Mouse (Mus musculus) embryonic facial prominence, embryonic 11.5 days (tissue): Measurements from ENCODE around the gene Akap2. TPM values are rescaled to one million over a fixed set of nuclear protein-coding genes. Genes with fewer than 3 reads are reported as not detected.

Source experiments
- ATAC-seq: fragments of 200-750 bp; cut with Nextera tagmentation; replicated peaks from 2 replicates; pipeline ENCODE4 v1.8.0; 2017; ENCODE audit warnings: low read depth; ENCODE audit not compliant: insufficient number of reproducible peaks, low FRiP score, low TSS enrichment
- DNase-seq: peaks from one replicate; pipeline ENCODE4 v3.0.0-alpha.2; 2015; ENCODE audit warnings: low spot score
- H3K27ac ChIP-seq: fragments of 300-500 bp; sonication (generic); replicated peaks from 2 replicates; pipeline ENCODE4 v1.5.1; 2014; ENCODE audit warnings: mild to moderate bottlenecking, low read depth, low read length, control low read depth
- H3K27me3 ChIP-seq: fragments of 300-500 bp; sonication (generic); 2 replicates; pipeline ENCODE4 v1.6.1; 2014; ENCODE audit warnings: mild to moderate bottlenecking, low read length, moderate library complexity, mixed read lengths; ENCODE audit not compliant: control insufficient read depth, insufficient read depth
- H3K36me3 ChIP-seq: fragments of 300-500 bp; sonication (generic); replicated peaks from 2 replicates; pipeline ENCODE4 v1.6.1; 2014; ENCODE audit warnings: low read depth, mild to moderate bottlenecking, low read length, moderate library complexity, mixed read lengths; ENCODE audit not compliant: control insufficient read depth, insufficient read depth
- H3K4me1 ChIP-seq: fragments of 300-500 bp; sonication (generic); 2 replicates; pipeline ENCODE4 v1.6.1; 2014; ENCODE audit warnings: low read length, mixed read lengths; ENCODE audit not compliant: control insufficient read depth, insufficient read depth
- H3K4me2 ChIP-seq: fragments of 300-500 bp; sonication (generic); 2 replicates; pipeline ENCODE4 v1.6.1; 2014; ENCODE audit warnings: low read depth, mild to moderate bottlenecking, control low read depth, low read length, moderate library complexity
- H3K4me3 ChIP-seq: fragments of 300-500 bp; sonication (generic); 2 replicates; pipeline ENCODE4 v1.5.1; 2014; ENCODE audit warnings: low read depth, low read length, control low read depth
- H3K9ac ChIP-seq: fragments of 300-500 bp; sonication (generic); replicated peaks from 2 replicates; pipeline ENCODE4 v1.6.1; 2014; ENCODE audit warnings: mild to moderate bottlenecking, control low read depth, low read length
- H3K9me3 ChIP-seq: fragments of 300-500 bp; sonication (generic); replicated peaks from 2 replicates; pipeline ENCODE4 v1.6.1; 2016; ENCODE audit warnings: mild to moderate bottlenecking, low read length, inconsistent platforms, mixed read lengths; ENCODE audit not compliant: control insufficient read depth
- WGBS: fragments of 180-500 bp; shearing (Covaris S2); extraction: QIAGEN DNeasy Blood & Tissue Kit; methylation state at CpG from one replicate; pipeline ENCODE4 v1.1.7; 2014; 5-methylcytosine and 5-hydroxymethylcytosine counted together
- polyA plus RNA-seq: library from polyadenylated mRNA; unstranded; fragments of >200 nt; fragmentation: Nextera tagmentation; extraction: Ambion mirVana; gene quantifications from 2 replicates; pipeline ENCODE4 v1.2.1, GENCODE M21; 2014

Gene Akap2
- polyA plus RNA-seq, 1 experiment from 2014 or later: 24.0 TPM

DNA sequence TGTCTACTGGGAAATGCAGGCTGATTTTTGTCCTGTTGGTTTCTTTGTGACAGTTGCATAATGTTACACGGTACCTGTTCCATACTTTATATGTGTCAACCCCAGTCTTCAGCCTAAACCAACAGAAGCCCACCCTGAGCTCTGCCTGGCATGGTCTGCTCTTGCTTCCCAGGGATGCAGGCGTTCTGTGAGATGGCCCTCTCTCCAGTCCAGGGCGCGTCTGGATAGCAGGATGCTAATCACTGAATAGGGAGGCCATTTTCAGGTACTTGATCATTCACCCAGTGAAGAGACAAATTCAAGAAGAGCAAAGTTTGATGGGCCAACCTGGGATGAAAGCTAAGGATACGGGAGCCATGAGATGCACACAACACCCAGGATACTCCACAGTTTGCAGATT, 161.7 kb downstream of the Akap2 start:
- no peaks in the 10 kb centered on the region for H3K4me1 ChIP-seq
- no peaks in the 10 kb centered on the region for H3K36me3 ChIP-seq
- H3K27ac ChIP-seq: no peak overlapping the region
- no peak for DNase-seq
- H3K9me3 ChIP-seq: no peaks in the 10 kb centered on the region
- H3K9ac ChIP-seq: no peak overlapping the region
- H3K4me3 ChIP-seq: no peak overlapping the region
- WGBS: 89% methylated on average over 5 of the region's 5 CpGs
- H3K4me2 ChIP-seq: no peak overlapping the region
- no peaks in the 10 kb centered on the region for H3K27me3 ChIP-seq
- ATAC-seq: no peak

DNA sequence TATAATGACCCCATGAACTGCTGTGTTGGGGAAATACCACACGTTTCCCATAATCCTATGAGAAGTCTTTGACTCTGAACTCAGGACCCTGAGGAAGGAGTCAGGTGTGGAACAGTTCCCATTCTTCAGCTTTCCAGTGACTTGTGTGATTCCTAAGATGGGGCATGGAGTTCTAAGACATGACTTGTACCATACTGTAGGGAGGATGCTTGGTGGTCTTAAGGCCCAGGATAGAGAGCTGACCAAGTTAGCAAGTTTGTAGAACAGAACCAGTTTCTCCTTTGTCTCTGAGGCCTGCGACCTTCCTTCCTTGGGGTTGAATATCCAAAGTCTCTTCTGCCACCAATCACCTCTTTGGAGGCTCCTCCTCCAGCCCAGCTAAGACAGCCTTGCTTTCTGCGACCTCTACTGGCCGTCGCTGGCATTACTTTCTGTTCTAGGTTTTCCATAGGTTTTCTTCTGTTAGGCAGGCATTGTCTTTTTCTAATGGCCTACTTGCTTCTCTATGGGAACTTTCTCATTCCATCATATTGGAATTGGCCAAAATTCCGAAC, 162.4 kb downstream of the Akap2 start:
- Histone ChIP-seq H3K4me3 (no peak overlapping the region), H3K36me3 (no peaks in the 10 kb centered on the region), H3K4me1 (no peaks in the 10 kb centered on the region), H3K27me3 (no peaks in the 10 kb centered on the region), H3K9me3 (no peaks in the 10 kb centered on the region), H3K4me2 (no peak overlapping the region), H3K27ac (no peak overlapping the region), H3K9ac (no peak overlapping the region)
- ATAC-seq (no peak), DNase-seq (peak; percentile 86)
- 14% methylated on average over 6 of the region's 6 CpGs for WGBS

DNA sequence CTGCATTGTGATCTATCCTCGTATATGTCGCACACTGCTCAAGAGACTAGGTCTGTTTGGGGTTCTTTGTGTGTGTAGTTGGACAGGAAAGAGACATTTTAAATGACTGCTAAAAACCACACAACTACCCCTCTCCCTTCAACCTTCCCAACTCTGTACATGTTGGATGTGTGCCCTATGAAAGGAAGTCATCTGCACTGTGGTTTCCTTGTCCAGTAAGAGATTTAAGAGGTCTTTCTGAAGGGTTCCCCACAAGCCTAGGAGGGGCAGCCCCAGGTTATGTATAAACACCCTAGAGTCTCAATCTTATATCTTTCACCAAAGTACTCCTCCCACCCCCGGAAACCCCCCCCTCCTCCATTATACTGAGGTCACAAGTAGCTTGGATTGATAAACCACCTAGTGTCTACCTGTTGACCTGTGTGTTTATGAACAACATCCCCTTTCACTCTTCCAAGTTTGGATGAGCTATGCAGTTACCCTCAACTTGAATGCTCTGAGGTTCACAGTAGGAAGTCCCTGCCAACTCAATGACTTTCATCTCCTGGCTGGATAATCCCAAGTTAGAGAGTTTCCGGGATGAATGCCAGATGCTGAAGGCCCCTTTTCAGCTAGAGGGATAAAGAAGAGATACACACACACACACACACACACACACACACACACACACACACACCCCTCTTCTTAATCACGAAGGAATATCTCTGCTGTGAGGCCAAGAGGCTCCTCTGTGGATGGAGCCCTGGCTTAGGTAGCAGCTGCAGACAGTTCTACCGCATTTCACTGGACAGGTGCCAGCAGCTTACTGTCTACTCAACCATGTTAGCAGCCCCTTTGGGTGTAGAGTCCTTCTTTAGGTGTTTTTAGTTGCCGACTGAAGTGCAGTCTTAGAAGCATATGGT, 166.3 kb downstream of the Akap2 start:
- DNase-seq (no peak), ATAC-seq (no peak)
- Histone ChIP-seq H3K27ac (no peak overlapping the region), H3K27me3 (no peaks in the 10 kb centered on the region), H3K4me2 (no peak overlapping the region), H3K9ac (no peak overlapping the region), H3K4me1 (no peaks in the 10 kb centered on the region), H3K9me3 (no peaks in the 10 kb centered on the region), H3K4me3 (no peak overlapping the region), H3K36me3 (no peaks in the 10 kb centered on the region)
- whole genome bisulfite sequencing: 86% methylated on average over 7 of the region's 7 CpGs

DNA sequence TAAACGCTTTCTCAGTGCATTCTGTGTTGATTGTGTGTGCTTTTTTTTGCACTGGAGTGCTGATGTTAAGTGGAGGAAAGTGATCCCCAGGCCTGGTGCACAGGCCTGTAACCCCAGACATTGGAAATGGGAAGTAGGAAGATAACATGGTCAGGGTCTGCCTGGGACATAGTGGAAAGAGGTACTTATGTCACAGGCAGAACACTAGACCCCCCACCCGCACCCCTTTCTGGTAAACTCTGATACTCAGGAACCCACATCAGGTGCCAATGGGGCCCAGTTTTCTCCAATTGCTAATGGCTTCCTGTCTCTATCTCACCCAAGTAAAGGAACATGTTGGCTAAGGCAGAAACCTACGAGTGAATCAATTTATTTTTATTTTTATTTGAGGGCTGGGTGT, 167.1 kb downstream of the Akap2 start:
- DNase-seq (no peak), ATAC-seq (no peak)
- Histone ChIP-seq H3K36me3 (no peaks in the 10 kb centered on the region), H3K9ac (no peak overlapping the region), H3K4me2 (no peak overlapping the region), H3K4me1 (no peaks in the 10 kb centered on the region), H3K9me3 (no peaks in the 10 kb centered on the region), H3K27me3 (no peaks in the 10 kb centered on the region), H3K4me3 (no peak overlapping the region), H3K27ac (no peak overlapping the region)
- 83% methylated on average over 3 of the region's 3 CpGs for WGBS

DNA sequence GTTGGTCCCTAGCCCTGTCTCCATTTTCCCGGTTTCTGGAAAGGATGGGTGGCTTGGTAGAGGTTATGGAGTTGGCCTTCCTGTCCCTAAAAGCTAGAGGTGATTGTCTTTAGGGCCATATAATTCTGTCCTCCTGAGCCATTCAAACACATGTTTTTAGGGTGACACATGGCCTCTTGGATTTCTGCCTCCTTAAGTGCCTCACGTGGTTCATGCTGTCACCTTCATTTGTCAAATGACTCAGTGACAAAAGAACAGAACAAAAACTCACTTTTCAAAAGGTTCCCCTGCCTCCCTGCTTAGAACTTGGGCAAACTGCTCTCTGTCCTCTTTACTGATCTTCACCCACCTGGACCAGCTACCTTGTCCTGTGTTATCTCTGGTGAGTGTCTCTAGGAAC, 167.7 kb downstream of the Akap2 start:
- Histone ChIP-seq H3K9me3 (no peaks in the 10 kb centered on the region), H3K36me3 (no peaks in the 10 kb centered on the region), H3K4me2 (no peak overlapping the region), H3K27me3 (no peaks in the 10 kb centered on the region), H3K4me3 (no peak overlapping the region), H3K9ac (no peak overlapping the region), H3K4me1 (no peaks in the 10 kb centered on the region), H3K27ac (no peak overlapping the region)
- ATAC-seq (no peak), DNase-seq (no peak)
- WGBS: 75% methylated on average over 2 of the region's 2 CpGs

DNA sequence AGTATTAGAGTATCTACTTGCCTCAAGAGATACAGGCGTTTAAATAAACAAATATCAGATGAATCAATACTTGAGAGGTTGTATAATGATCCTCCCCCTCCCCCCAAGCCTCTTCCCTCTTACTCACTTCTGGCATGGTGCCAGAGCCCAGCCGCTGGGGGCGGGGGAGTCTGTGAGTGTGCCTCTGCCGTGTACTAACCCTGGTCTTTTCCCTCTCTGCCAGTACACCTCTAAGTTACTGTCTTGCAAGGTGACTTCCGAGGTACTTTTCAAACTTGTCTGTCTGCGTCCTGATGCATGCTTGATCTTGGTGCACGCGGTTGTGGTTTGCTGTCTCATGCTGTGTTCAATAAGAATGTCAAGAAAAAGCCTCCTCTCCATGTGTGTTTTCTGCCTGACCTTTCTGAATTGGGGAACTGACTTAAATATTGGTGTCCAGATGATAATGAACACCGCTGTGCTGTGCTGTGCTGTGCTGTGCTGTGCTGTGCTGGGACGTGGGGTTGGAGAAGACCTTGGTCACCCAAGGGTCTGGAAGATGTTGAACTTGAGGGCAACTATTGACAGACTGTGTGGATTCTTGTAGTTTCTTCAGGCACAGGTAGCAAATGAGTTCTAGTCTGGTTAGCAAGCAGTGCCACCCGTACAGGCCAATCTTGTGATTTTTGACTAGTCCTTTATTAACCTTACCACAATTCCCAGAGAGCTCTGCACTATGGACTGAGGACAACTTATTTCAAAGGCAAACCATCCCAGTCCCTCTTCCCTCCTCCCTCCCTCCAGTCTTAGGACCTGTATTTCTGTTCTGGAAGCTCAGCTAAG, 168.8 kb downstream of the Akap2 start:
- Histone ChIP-seq H3K4me2 (no peak overlapping the region), H3K4me1 (no peaks in the 10 kb centered on the region), H3K4me3 (no peak overlapping the region), H3K27me3 (no peaks in the 10 kb centered on the region), H3K9me3 (no peaks in the 10 kb centered on the region), H3K36me3 (no peaks in the 10 kb centered on the region), H3K27ac (no peak overlapping the region), H3K9ac (no peak overlapping the region)
- DNase-seq (peak; percentile 64), ATAC-seq (no peak; the same call in 1 of the 2 replicates)
- WGBS: 72% methylated on average over 11 of the region's 11 CpGs

DNA sequence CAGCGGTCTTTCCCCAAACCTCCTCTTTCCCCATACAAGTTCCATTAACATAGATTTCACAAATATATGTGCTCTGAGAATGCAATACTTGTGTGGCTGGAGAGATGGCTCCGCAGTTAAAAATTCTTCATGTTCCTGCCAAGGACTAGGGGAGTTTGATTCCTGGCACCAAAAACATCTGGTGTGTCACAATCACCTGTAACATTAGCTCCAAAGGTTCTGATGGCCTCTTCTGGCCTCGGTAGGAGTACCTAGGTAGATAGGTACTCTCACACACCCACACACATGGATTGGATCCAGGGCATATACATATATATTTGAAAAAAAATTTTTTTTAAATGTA, 169.4 kb downstream of the Akap2 start:
- Histone ChIP-seq H3K27ac (no peak overlapping the region), H3K9me3 (no peaks in the 10 kb centered on the region), H3K4me1 (no peaks in the 10 kb centered on the region), H3K27me3 (no peaks in the 10 kb centered on the region), H3K36me3 (no peaks in the 10 kb centered on the region), H3K9ac (no peak overlapping the region), H3K4me2 (no peak overlapping the region), H3K4me3 (no peak overlapping the region)
- ATAC-seq (no peak), DNase-seq (no peak)
- 93% methylated on average over 3 of the region's 3 CpGs for WGBS

DNA sequence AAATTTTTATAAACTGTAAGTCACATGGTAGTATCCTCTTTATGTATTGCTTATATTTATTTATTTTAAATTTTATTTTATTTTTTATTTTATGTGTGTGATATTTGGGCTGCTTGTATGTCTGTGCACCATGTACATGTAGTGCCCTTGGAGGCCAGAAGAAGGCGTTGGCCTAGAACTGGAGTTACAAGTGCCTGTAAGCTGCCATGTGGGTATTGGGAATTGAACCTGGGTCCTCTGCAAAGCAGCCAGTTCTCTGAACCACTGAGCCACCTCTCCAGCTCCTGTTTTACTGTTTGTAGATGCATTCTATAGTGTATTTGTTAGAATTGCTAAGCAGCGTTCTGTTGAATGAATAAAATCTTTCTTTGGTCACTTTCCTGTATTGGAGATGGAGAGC, 170.8 kb downstream of the Akap2 start:
- H3K9me3 ChIP-seq: no peaks in the 10 kb centered on the region
- H3K4me2 ChIP-seq: no peak overlapping the region
- DNase-seq (no peak), ATAC-seq (no peak)
- WGBS: 91% methylated on average over 2 of the region's 2 CpGs
- no peaks in the 10 kb centered on the region for H3K27me3 ChIP-seq
- no peak overlapping the region for H3K27ac ChIP-seq
- H3K9ac ChIP-seq: no peak overlapping the region
- no peak overlapping the region for H3K4me3 ChIP-seq
- no peaks in the 10 kb centered on the region for H3K36me3 ChIP-seq
- H3K4me1 ChIP-seq: no peaks in the 10 kb centered on the region
